Mouse (Mus musculus) forebrain, embryonic 14.5 days (tissue): ENCODE measurements around the gene Rbms3. TPM values are rescaled to one million over a fixed set of nuclear protein-coding genes. Genes with fewer than 3 reads are reported as not detected.
A peak's percentile ranks its signal among the peaks of the same experiment; 100 is the strongest.

Source experiments
- ATAC-seq: fragments of 200-750 bp; cut with Nextera tagmentation; 2 replicates; pipeline ENCODE4 v1.8.0; 2017; ENCODE audit warnings: mild to moderate bottlenecking, moderate library complexity
- DNase-seq: peaks from one replicate; pipeline ENCODE4 v3.0.0-alpha.2; 2015; ENCODE audit warnings: low spot score
- H3K27ac ChIP-seq: fragments of 300-500 bp; sonication (generic); 2 replicates; pipeline ENCODE4 v1.5.1; 2014; ENCODE audit warnings: low read depth, mild to moderate bottlenecking, control low read depth, low read length, moderate library complexity
- H3K27me3 ChIP-seq: fragments of 300-500 bp; sonication (generic); replicated peaks from 2 replicates; pipeline ENCODE4 v1.6.1; 2014; ENCODE audit warnings: low read length, control low read depth, mixed read lengths; ENCODE audit not compliant: control insufficient read depth, insufficient read depth
- H3K36me3 ChIP-seq: fragments of 300-500 bp; sonication (generic); 2 replicates; pipeline ENCODE4 v1.6.1; 2014; ENCODE audit warnings: low read length, control low read depth; ENCODE audit not compliant: control insufficient read depth, insufficient read depth
- H3K4me1 ChIP-seq: fragments of 300-500 bp; sonication (generic); 2 replicates; pipeline ENCODE4 v1.6.1; 2014; ENCODE audit warnings: antibody characterized with exemption, low read length, control low read depth; ENCODE audit not compliant: control insufficient read depth, insufficient read depth
- H3K4me2 ChIP-seq: fragments of 300-500 bp; sonication (generic); 2 replicates; pipeline ENCODE4 v1.6.1; 2014; ENCODE audit warnings: mild to moderate bottlenecking, control low read depth, low read length
- H3K4me3 ChIP-seq: fragments of 300-500 bp; sonication (generic); 2 replicates; pipeline ENCODE4 v1.5.1; 2014; ENCODE audit warnings: low read depth, low read length, control low read depth
- H3K9ac ChIP-seq: fragments of 300-500 bp; sonication (generic); 2 replicates; pipeline ENCODE4 v1.6.1; 2014; ENCODE audit warnings: mild to moderate bottlenecking, low read length, control low read depth, moderate library complexity
- H3K9me3 ChIP-seq: fragments of 300-500 bp; sonication (generic); replicated peaks from 2 replicates; pipeline ENCODE4 v1.6.1; 2016; ENCODE audit warnings: low read length, control low read depth, mixed read lengths; ENCODE audit not compliant: control insufficient read depth
- WGBS: fragments of 180-500 bp; shearing (Covaris S2); extraction: QIAGEN DNeasy Blood & Tissue Kit; methylation state at CpG from one replicate; pipeline ENCODE4 v1.1.7; 2014; 5-methylcytosine and 5-hydroxymethylcytosine counted together
- polyA plus RNA-seq: library from polyadenylated mRNA; unstranded; fragments of >200 nt; fragmentation: Nextera tagmentation; extraction: Ambion mirVana; gene quantifications from 2 replicates; pipeline ENCODE4 v1.2.1, GENCODE M21; 2014

Rbms3 gene
- polyA plus RNA-seq, 1 experiment from 2014 or later: 13.8 TPM

DNA sequence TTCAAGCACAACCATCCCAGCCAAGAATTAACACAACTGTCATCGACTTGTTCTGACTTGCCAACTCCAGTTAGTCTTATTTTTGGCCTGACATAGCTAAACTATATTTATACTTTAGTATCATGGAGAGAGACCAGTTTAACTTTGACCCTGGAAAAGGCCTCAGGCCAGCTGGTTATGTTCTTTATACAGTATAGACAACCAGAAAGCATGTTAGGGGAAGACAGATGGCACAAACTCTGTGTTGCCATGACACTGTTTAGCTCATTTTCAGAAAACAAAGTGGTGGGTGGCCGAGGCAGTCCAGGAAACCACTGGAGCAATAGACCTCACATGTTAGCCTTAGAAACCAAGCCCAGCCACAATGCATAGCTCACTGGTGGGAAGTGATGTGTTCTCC is 953.3 kb downstream of the Rbms3 start:
- Histone ChIP-seq H3K4me3 (no peak overlapping the region), H3K9ac (no peak overlapping the region), H3K4me2 (no peak overlapping the region), H3K27ac (no peak overlapping the region), H3K27me3 (no peaks in the 10 kb centered on the region), H3K4me1 (no peaks in the 10 kb centered on the region), H3K36me3 (no peaks in the 10 kb centered on the region), H3K9me3 (no peaks in the 10 kb centered on the region)
- WGBS: 71% methylated on average over 2 of the region's 2 CpGs
- DNase-seq: no peak
- ATAC-seq: no peak

- no peaks in the 10 kb centered on the region for H3K9me3 ChIP-seq
- no peak for DNase-seq
- no peaks in the 10 kb centered on the region for H3K36me3 ChIP-seq
- 23% methylated on average over 4 of the region's 4 CpGs for WGBS
- no peak for ATAC-seq
- no peak overlapping the region for H3K27ac ChIP-seq
- no peaks in the 10 kb centered on the region for H3K4me1 ChIP-seq
- H3K27me3 ChIP-seq: no peaks in the 10 kb centered on the region
- H3K9ac ChIP-seq: no peak overlapping the region
- H3K4me2 ChIP-seq: no peak overlapping the region
- H3K4me3 ChIP-seq: no peak overlapping the region
Measured at GRCm38 (mm10) chr9:116674191-116674590, 955.5 kb downstream of the Rbms3 start.

- WGBS: 82% methylated on average over 4 of the region's 4 CpGs
- H3K9ac ChIP-seq: no peak overlapping the region
- ATAC-seq (no peak), DNase-seq (no peak)
- no peak overlapping the region for H3K4me2 ChIP-seq
- H3K4me1 ChIP-seq: no peaks in the 10 kb centered on the region
- H3K27ac ChIP-seq: no peak overlapping the region
- H3K4me3 ChIP-seq: no peak overlapping the region
- no peaks in the 10 kb centered on the region for H3K9me3 ChIP-seq
- H3K36me3 ChIP-seq: no peaks in the 10 kb centered on the region
- H3K27me3 ChIP-seq: no peaks in the 10 kb centered on the region
Measured at GRCm38 (mm10) chr9:116661026-116661425, 968.7 kb downstream of the Rbms3 start.

DNA sequence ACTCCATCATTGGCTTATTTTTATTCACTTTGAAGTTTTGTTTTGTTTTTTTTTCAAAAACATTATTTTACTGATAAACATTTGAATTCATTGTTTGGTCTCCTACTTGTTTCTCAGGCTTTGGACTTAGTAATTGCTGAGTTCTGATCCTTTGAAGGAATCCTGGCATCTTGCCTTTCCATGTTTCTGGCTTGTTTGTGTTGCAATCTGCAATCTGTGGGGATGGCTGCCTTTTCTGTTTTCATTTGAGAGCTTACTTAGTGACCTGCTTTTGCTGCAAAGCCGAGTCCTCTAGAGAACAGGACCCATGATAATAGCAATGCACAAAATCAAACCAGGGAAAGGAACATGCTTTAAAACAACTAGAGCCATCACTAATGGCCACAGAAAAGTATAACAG is 969.8 kb downstream of the Rbms3 start:
- 81% methylated on average over 1 of the region's 1 CpGs for WGBS
- Histone ChIP-seq H3K27me3 (no peaks in the 10 kb centered on the region), H3K27ac (no peak overlapping the region), H3K9ac (no peak overlapping the region), H3K4me2 (no peak overlapping the region), H3K4me3 (no peak overlapping the region), H3K4me1 (no peaks in the 10 kb centered on the region), H3K36me3 (no peaks in the 10 kb centered on the region), H3K9me3 (no peaks in the 10 kb centered on the region)
- DNase-seq (no peak), ATAC-seq (no peak)

DNA sequence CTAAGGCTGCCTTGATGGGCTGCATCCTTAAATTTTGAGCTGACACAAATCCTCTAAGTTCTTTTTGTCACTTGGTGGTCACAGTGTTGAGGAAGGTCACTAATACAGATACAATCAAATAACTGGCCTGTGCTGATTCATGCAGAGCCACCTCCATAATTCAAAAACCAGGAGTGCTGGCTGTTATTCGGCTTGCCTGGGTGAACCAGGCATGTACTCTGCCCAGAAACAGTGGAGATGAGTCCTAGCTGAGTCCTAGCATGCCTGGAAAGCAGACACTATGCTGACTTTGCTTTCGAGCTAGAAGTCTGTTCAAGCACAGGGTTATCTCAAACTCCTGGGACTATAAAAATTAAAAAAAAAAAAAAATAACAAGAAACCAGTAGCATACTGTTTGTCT is 972.6 kb downstream of the Rbms3 start:
- no peak overlapping the region for H3K9ac ChIP-seq
- H3K4me1 ChIP-seq: no peaks in the 10 kb centered on the region
- H3K36me3 ChIP-seq: no peaks in the 10 kb centered on the region
- H3K4me2 ChIP-seq: no peak overlapping the region
- no peak overlapping the region for H3K27ac ChIP-seq
- H3K27me3 ChIP-seq: no peaks in the 10 kb centered on the region
- WGBS: 88% methylated on average over 2 of the region's 2 CpGs
- DNase-seq: no peak
- H3K4me3 ChIP-seq: no peak overlapping the region
- H3K9me3 ChIP-seq: no peaks in the 10 kb centered on the region
- no peak for ATAC-seq

GRCm38 (mm10) chr9:116651414-116651813 is 978.3 kb downstream of the Rbms3 start:
- H3K9ac ChIP-seq: no peak overlapping the region
- H3K4me1 ChIP-seq: no peaks in the 10 kb centered on the region
- no peak overlapping the region for H3K4me3 ChIP-seq
- H3K9me3 ChIP-seq: no peaks in the 10 kb centered on the region
- no peak overlapping the region for H3K27ac ChIP-seq
- H3K36me3 ChIP-seq: no peaks in the 10 kb centered on the region
- no peak for ATAC-seq
- no peak for DNase-seq
- no peaks in the 10 kb centered on the region for H3K27me3 ChIP-seq
- H3K4me2 ChIP-seq: no peak overlapping the region
- 97% methylated on average over 1 of the region's 1 CpGs for WGBS

- H3K27me3 ChIP-seq: no peaks in the 10 kb centered on the region
- no peak for ATAC-seq
Measured at GRCm38 (mm10) chr9:116649955-116650354, 979.8 kb downstream of the Rbms3 start.

GRCm38 (mm10) chr9:116649086-116649792 is 980.5 kb downstream of the Rbms3 start:
- no peak overlapping the region for H3K27ac ChIP-seq
- H3K27me3 ChIP-seq: no peaks in the 10 kb centered on the region
- H3K9ac ChIP-seq: no peak overlapping the region
- no peaks in the 10 kb centered on the region for H3K36me3 ChIP-seq
- no peak for DNase-seq
- no peaks in the 10 kb centered on the region for H3K4me1 ChIP-seq
- no peak for ATAC-seq
- no peak overlapping the region for H3K4me3 ChIP-seq
- no peaks in the 10 kb centered on the region for H3K9me3 ChIP-seq
- WGBS: 22% methylated on average over 9 of the region's 9 CpGs
- H3K4me2 ChIP-seq: no peak overlapping the region

More at GRCm38 (mm10) chr9:116649955-116650354, 979.8 kb downstream of the Rbms3 start:
- H3K9ac ChIP-seq: no peak overlapping the region
- no peaks in the 10 kb centered on the region for H3K36me3 ChIP-seq
- no peaks in the 10 kb centered on the region for H3K4me1 ChIP-seq
- no peak overlapping the region for H3K4me3 ChIP-seq
- no peak for DNase-seq
- no peaks in the 10 kb centered on the region for H3K9me3 ChIP-seq
- WGBS: 78% methylated on average over 4 of the region's 4 CpGs
- no peak overlapping the region for H3K4me2 ChIP-seq
- no peak overlapping the region for H3K27ac ChIP-seq

DNA sequence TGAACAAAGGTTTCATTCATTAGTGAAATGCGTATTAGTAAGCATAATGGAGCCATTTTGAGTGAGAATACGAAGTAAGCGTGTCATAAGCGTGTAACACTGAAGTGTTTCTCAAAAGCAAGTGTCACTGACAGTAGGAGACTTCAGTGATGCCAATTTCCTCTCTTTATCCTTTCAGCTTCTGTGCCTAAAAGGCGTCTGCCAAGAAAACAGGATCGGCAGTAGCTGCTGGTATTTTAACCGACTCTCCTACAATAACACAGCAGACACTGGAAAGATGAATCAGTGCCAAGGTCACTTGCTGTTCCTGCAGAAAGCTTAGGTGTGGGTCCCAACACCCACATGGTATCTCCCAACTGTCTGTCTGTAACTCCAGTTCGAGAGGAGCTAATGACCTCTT is 985.1 kb downstream of the Rbms3 start:
- Histone ChIP-seq H3K36me3 (no peaks in the 10 kb centered on the region), H3K9ac (no peak overlapping the region), H3K4me2 (no peak overlapping the region), H3K4me1 (no peaks in the 10 kb centered on the region), H3K9me3 (no peaks in the 10 kb centered on the region), H3K4me3 (no peak overlapping the region), H3K27me3 (no peaks in the 10 kb centered on the region), H3K27ac (no peak overlapping the region)
- DNase-seq (peak; percentile 66), ATAC-seq (no peak)
- WGBS: 26% methylated on average over 8 of the region's 8 CpGs
